Mouse (Mus musculus) fat pad, adult 2 months (tissue): Measurements from ENCODE around the gene Cxcr6.

Source experiments
- DNase-seq: peaks from one replicate; pipeline ENCODE4 v3.0.0-alpha.2; 2011; ENCODE audit warnings: low read depth, low spot score; ENCODE audit errors: extremely low read depth

Gene Cxcr6

GRCm38 (mm10) chr9:123815996-123816395, 9.7 kb downstream of the Cxcr6 start:
- DNase-seq, result no peak

GRCm38 (mm10) chr9:123818601-123819000, 12.3 kb downstream of the Cxcr6 start:
- no peak for DNase-seq

GRCm38 (mm10) chr9:123826631-123827030, 20.4 kb downstream of the Cxcr6 start:
- DNase-seq, result no peak

GRCm38 (mm10) chr9:123828916-123829315, 22.6 kb downstream of the Cxcr6 start:
- no peak for DNase-seq

- no peak for DNase-seq
Observed at GRCm38 (mm10) chr9:123835851-123836250, 29.6 kb downstream of the Cxcr6 start.

- DNase-seq, result no peak
Observed at GRCm38 (mm10) chr9:123840243-123840642, 34.0 kb downstream of the Cxcr6 start.

GRCm38 (mm10) chr9:123844468-123844867, 38.2 kb downstream of the Cxcr6 start:
- no peak for DNase-seq

- no peak for DNase-seq
Observed at GRCm38 (mm10) chr9:123845120-123845519, 38.8 kb downstream of the Cxcr6 start.

- DNase-seq, result no peak
Observed at GRCm38 (mm10) chr9:123846490-123846889, 40.2 kb downstream of the Cxcr6 start.

- no peak for DNase-seq
Observed at GRCm38 (mm10) chr9:123849976-123850695, 43.9 kb downstream of the Cxcr6 start.

- no peak for DNase-seq
Observed at GRCm38 (mm10) chr9:123850705-123851061, 44.4 kb downstream of the Cxcr6 start.

GRCm38 (mm10) chr9:123851062-123851712, 44.9 kb downstream of the Cxcr6 start:
- DNase-seq, result no peak

- DNase-seq, result peak; percentile 95
Observed at GRCm38 (mm10) chr9:123851713-123852448, 45.6 kb downstream of the Cxcr6 start, which contains the start of gene Fyco1. TSS of gene Fyco1 (minus strand) at chr9:123851899.

GRCm38 (mm10) chr9:123852449-123853390, 46.4 kb downstream of the Cxcr6 start:
- DNase-seq, result no peak

GRCm38 (mm10) chr9:123856836-123857235, 50.6 kb downstream of the Cxcr6 start:
- no peak for DNase-seq
